Mouse (Mus musculus): ENCODE measurements around the gene Gja4.

GRCm38 (mm10) chr4:127334870-127335504 lies 21.1 kb upstream of the Gja4 start:
- TF ChIP-seq CHD2 (IDR thresholded peaks at IDR 0.05; ENCODE audit: low read depth, low read length) (no peak), MAFK (IDR thresholded peaks at IDR 0.05; ENCODE audit: insufficient read depth, low read depth, low read length) (no peak), ZC3H11A (IDR thresholded peaks at IDR 0.05; ENCODE audit: borderline replicate concordance, low read depth, low read length) (no peak), HCFC1 (IDR thresholded peaks at IDR 0.05; ENCODE audit: borderline replicate concordance, insufficient read depth, low read length) (no peak), ZNF384 (IDR thresholded peaks at IDR 0.05; ENCODE audit: low read depth, low read length) (no peak)

Measured in ES-E14 (cell line).